Mouse (Mus musculus) subcutaneous adipose tissue, adult 2 months (tissue): Measurements from ENCODE around the gene Accs. TPM values are rescaled to one million over a fixed set of nuclear protein-coding genes. Genes with fewer than 3 reads are reported as not detected.

Experiments used
- polyA plus RNA-seq: library from polyadenylated mRNA; depleted of rRNA; stranded (reverse); fragments of >200 nt; gene quantifications from 2 replicates; pipeline ENCODE4 v1.2.3, GENCODE M21; 2012; ENCODE audit warnings: low replicate concordance; rRNA removed

Accs gene
- polyA plus RNA-seq, result 19.7 and 27.3 TPM in 2 replicates

DNA sequence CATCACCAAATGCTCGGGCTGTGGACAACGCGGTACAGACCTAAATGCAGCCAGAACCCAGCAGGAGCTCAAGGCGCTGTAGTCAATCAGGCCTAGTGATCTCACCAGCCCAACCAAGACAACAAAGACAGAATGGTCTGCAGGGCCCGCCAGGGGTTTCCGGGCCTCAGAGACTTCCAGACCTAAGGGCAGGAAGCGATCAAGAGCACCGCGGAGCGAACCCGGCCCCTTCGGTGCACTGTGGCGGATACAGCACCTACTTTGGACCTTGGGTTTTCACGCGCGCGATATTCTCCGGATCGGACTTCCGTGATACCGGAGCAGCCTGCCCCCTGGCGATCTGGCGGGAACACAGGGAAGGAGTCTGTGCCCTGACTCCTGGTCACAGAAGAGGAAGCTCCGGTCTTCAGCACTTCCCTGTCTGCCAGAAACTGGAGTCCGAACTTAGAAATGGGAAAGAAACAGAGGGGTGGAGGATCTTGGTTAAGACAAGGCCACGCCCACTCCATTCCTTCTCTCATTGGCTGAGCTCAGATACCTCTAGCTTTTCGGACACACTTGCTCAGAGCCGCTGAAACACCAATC is at the start of gene Accs:
Gene Accs (minus strand): TSS at position 439 of the 585 bp plus-strand sequence.

DNA sequence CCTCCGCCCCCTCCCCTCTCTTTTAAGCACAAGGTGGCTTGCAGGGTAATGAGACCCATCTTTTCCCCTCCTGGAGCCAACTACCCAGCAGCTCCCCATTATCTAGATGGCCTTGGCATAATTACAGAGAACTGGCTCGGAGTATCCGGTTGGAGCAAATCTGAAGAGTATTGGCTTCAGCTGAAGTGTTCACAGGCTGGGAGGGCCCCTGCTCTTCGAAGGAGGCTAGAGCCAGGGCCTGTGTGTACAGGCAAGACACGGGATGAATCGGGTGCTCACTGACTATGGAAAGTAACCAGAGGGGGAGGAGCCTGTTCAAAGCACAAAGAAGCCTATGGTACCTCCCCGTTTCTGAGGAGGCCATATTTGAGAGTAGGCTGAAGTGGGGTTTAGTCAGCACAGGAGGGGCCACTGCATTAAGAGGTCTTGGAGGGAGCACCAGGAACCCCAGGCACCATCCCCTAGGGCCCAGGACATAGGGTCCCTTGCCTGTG is 19.4 kb upstream of the Accs start, which contains the start of gene Accsl:
Gene Accsl (minus strand): TSS at position 51 of the 494 bp plus-strand sequence.

DNA sequence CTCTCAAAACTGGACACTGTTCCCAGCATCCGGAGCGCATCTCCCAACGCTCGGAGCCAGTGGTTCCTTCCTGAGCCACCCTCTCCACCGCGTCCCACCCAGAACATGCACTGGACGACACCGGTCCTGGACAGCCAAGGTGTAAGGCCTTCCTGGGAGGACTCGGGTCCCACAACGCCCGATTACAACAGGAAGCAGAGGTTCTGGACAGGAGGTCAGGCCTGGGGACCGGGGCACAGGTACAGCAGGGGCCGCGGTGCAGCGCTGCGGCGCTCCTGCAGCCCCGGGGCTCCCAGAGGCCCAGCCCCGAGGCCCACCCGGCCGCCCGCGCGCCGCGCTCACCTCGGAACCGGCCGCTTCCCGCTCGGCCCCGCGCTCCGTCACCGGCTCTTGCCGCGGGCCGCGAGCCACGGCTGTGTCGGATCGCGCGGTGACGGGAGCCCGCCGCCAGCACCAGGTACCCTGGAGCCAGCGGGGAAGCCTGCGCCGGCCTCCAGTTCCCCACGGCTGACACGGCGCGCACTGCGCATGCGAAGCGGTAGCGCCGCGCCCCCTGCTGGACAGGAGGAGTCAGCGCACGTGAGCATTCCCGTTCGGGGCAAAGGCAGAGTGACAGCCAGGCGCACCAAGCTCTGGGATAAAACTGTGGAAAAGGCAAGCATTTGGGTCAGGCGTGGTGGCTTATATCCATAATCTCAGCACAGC is 27.5 kb downstream of the Accs start, which contains the start of gene Ext2:
Gene Ext2 (minus strand): TSS at position 524 of the 705 bp plus-strand sequence.

Other genes with a start within 250 kb of the Accs start
- 0.30 and 0.48 TPM in 2 replicates for gene Alx4, start 207.6 kb downstream of the Accs start, polyA plus RNA-seq
- 53.3 and 81.5 TPM in 2 replicates for gene Ext2, start 27.4 kb downstream of the Accs start, polyA plus RNA-seq
- gene Accsl, start 19.2 kb upstream of the Accs start, polyA plus RNA-seq, result 0.23 and 0.33 TPM in 2 replicates
- gene Gm13889, start 107.3 kb upstream of the Accs start, polyA plus RNA-seq, result 8.5 and 22.1 TPM in 2 replicates
- not detected in 2 replicates for gene Gm27027, start 146.4 kb upstream of the Accs start, polyA plus RNA-seq
- 66.5 and 81.8 TPM in 2 replicates for gene Alkbh3, start 160.9 kb upstream of the Accs start, polyA plus RNA-seq